In genomic region chrX:73654177-73654576, GRCm38 (mm10) we compare ENCODE assay signal across 7 mouse cellular contexts. TPM values are rescaled to one million over a fixed set of nuclear protein-coding genes. Genes with fewer than 3 reads are reported as not detected.
A peak's percentile ranks its signal among the peaks of the same experiment; 100 is the strongest.
DNase-seq lines count a peak whose midpoint lies in the region; ATAC-seq and TF ChIP-seq lines count a peak whose summit lies in the region.

No protein-coding gene starts in this region.

- peak; percentile 91 for TF ChIP-seq RAD21 in CH12.LX (IDR thresholded peaks at IDR 0.05; ENCODE audit: low read depth, low read length)

- dilution Hi-C loops in CH12.LX (cut with MboI; ENCODE audit: extremely low pct_ligation_motif_present, extremely low pct_unique_long_range_greater_than_20kb, low sequenced_read_pairs): no loop called here

- 9% methylated on average over 6 of the region's 6 CpGs for WGBS in heart, postnatal 0 days
- 18% methylated on average over 6 of the region's 6 CpGs for WGBS in kidney, embryonic 16.5 days

- TF ChIP-seq EP300 in CH12.LX (IDR thresholded peaks at IDR 0.05; ENCODE audit: low read length): no peak
- no peak for TF ChIP-seq EP300 in heart, postnatal 0 days (IDR thresholded peaks at IDR 0.05; ENCODE audit: low read depth)

- no peak for TF ChIP-seq POLR2A in CH12.LX (IDR thresholded peaks at IDR 0.05; ENCODE audit: low read depth, low read length)

- DNase-seq in CH12.LX (ENCODE audit: extremely low read depth): peak; percentile 70
- DNase-seq in R1 (ENCODE audit: low read depth, low spot score): peak; percentile 77
- peak; percentile 51 for DNase-seq in heart, postnatal 0 days (ENCODE audit: low spot score)
- DNase-seq in lung, postnatal 36 days: peak; percentile 74
- peak; percentile 34 for DNase-seq in right cerebral cortex, postnatal 25 days

- no peak overlapping the region for H3K4me3 ChIP-seq in CH12.LX (replicated peaks in 1 of 3; ENCODE audit: low read depth in 2 of 3, low read length in 2 of 3, poor library complexity in 1 of 3)
- H3K4me3 ChIP-seq in heart, postnatal 0 days (ENCODE audit: low read depth, low read length): no peak overlapping the region
- H3K4me3 ChIP-seq in kidney, embryonic 16.5 days (ENCODE audit: low read length): no peak overlapping the region

- no peak overlapping the region for H3K4me2 ChIP-seq in CH12.LX (ENCODE audit: insufficient read depth, low read depth, poor library complexity, severe bottlenecking)
- no peak overlapping the region for H3K4me2 ChIP-seq in heart, postnatal 0 days (ENCODE audit: low read depth, low read length)
- H3K4me2 ChIP-seq in kidney, embryonic 16.5 days (replicated peaks; ENCODE audit: low read depth, low read length): no peak overlapping the region

- H3K9ac ChIP-seq in CH12.LX (ENCODE audit: insufficient read depth, low read depth): no peak overlapping the region
- H3K9ac ChIP-seq in heart, postnatal 0 days (replicated peaks; ENCODE audit: low read depth, low read length): no peak overlapping the region
- no peak overlapping the region for H3K9ac ChIP-seq in kidney, embryonic 16.5 days (replicated peaks; ENCODE audit: low read length)

- H3K27ac ChIP-seq in CH12.LX (ENCODE audit: insufficient read depth, low read depth): no peak overlapping the region
- no peak overlapping the region for H3K27ac ChIP-seq in heart, postnatal 0 days (ENCODE audit: low read depth)
- H3K27ac ChIP-seq in kidney, embryonic 16.5 days (ENCODE audit: low read length): no peak overlapping the region

- no peaks in the 10 kb centered on the region for H3K36me3 ChIP-seq in CH12.LX (replicated peaks in 1 of 2; ENCODE audit: control insufficient read depth in 1 of 2, insufficient read depth in 1 of 2, low read length in 1 of 2)
- no peaks in the 10 kb centered on the region for H3K36me3 ChIP-seq in heart, postnatal 0 days (replicated peaks; ENCODE audit: control insufficient read depth, insufficient read depth, low read length)
- no peaks in the 10 kb centered on the region for H3K36me3 ChIP-seq in kidney, embryonic 16.5 days (ENCODE audit: insufficient read depth, low read length)

- in situ Hi-C loops in CH12.LX (cut with MboI; ENCODE audit: low pct_ligation_motif_present, low pct_unique_long_range_greater_than_20kb, low sequenced_read_pairs): loop anchor here (5.0 to 25.0 kb wide), 2 partner anchors 67 to 642 kb away; no protein-coding TSS in a partner anchor

- peak; percentile 87 for ATAC-seq in common myeloid progenitor, adult 5-6 weeks (replicated peaks; ENCODE audit: low read depth, poor library complexity, severe bottlenecking)
- ATAC-seq in heart, postnatal 0 days (ENCODE audit: insufficient read depth, low read depth): no peak
- ATAC-seq in kidney, embryonic 16.5 days (ENCODE audit: low FRiP score, low TSS enrichment): 0 out of 2 replicates have a peak, but pooled peaks have one; percentile 72

- no peaks in the 10 kb centered on the region for H3K27me3 ChIP-seq in CH12.LX (replicated peaks)
- H3K27me3 ChIP-seq in heart, postnatal 0 days (ENCODE audit: control insufficient read depth, insufficient read depth, low read length): no peaks in the 10 kb centered on the region
- H3K27me3 ChIP-seq in kidney, embryonic 16.5 days (ENCODE audit: insufficient read depth, low read length): peaks cover 9% of the 10 kb centered on the region; the same call in 1 of the 2 replicates

- H3K9me3 ChIP-seq in CH12.LX (replicated peaks; ENCODE audit: low read length): no peaks in the 10 kb centered on the region
- no peaks in the 10 kb centered on the region for H3K9me3 ChIP-seq in heart, postnatal 0 days (replicated peaks; ENCODE audit: control insufficient read depth, low read length)
- H3K9me3 ChIP-seq in kidney, embryonic 16.5 days (ENCODE audit: low read length): no peaks in the 10 kb centered on the region

- H3K4me1 ChIP-seq in CH12.LX (ENCODE audit: control insufficient read depth in 1 of 2, insufficient read depth in 2 of 2): peaks cover 4 to 13% of the 10 kb centered on the region in 2 experiments; a peak in 3 of 4 replicates
- H3K4me1 ChIP-seq in heart, postnatal 0 days (ENCODE audit: control insufficient read depth, insufficient read depth): no peaks in the 10 kb centered on the region
- no peaks in the 10 kb centered on the region for H3K4me1 ChIP-seq in kidney, embryonic 16.5 days (ENCODE audit: insufficient read depth, low read length)

- H3K79me2 ChIP-seq in CH12.LX (replicated peaks; ENCODE audit: control insufficient read depth, extremely low read depth, insufficient read depth, poor library complexity, severe bottlenecking): no peaks in the 10 kb centered on the region

- TF ChIP-seq CTCF in CH12.LX (conservative IDR thresholded peaks at IDR 0.05 in 1 of 2, IDR thresholded peaks at IDR 0.05 in 1 of 2; ENCODE audit: low read depth in 2 of 2, low read length in 2 of 2): peak; percentile 90 to 92
- TF ChIP-seq CTCF in heart, postnatal 0 days (IDR thresholded peaks at IDR 0.05; ENCODE audit: low read depth): peak; percentile 84

TF ChIP-seq in CH12.LX, 34 proteins besides CTCF, POLR2A, EP300 and RAD21:
- TF ChIP-seq ZC3H11A (IDR thresholded peaks at IDR 0.05; ENCODE audit: low read depth, low read length) (peak; percentile 60), KAT2A (IDR thresholded peaks at IDR 0.05; ENCODE audit: insufficient replicate concordance, low read length) (no peak), SMC3 (IDR thresholded peaks at IDR 0.05; ENCODE audit: low read depth, low read length) (peak; percentile 90), BHLHE40 (IDR thresholded peaks at IDR 0.05; ENCODE audit: low read depth, low read length) (no peak)

RNA-seq across cellular contexts. Expression of gene Pnck, which starts 5.7 kb away (rescaled TPM):
- total RNA-seq in CH12.LX (2012; rRNA removed) (not detected in 2 replicates), CH12.LX (2014; rRNA removed) (not detected in 2 replicates)
- not detected in 2 replicates for polyA plus RNA-seq in CH12.LX (2012; ENCODE audit: insufficient read length, low read depth)
- total RNA-seq in common myeloid progenitor, adult 5-6 weeks (2017): 0.18 and 2.0 TPM in 2 replicates
- total RNA-seq in heart, postnatal 0 days (2014; rRNA removed; ENCODE audit: low replicate concordance): 2.7 and 14.8 TPM in 2 replicates
- polyA plus RNA-seq in heart, postnatal 0 days (2015; fragmentation: Nextera tagmentation; extraction: Ambion mirVana): 9.9 and 12.0 TPM in 2 replicates
- polyA plus RNA-seq in kidney, embryonic 16.5 days (2015; fragmentation: Nextera tagmentation; extraction: Ambion mirVana): 15.8 and 20.6 TPM in 2 replicates

RNA-seq across cellular contexts. Expression of gene Dusp9, which starts 15.0 kb away (rescaled TPM):
- 0.17 and 0.29 TPM in 2 replicates for total RNA-seq in CH12.LX (2012; rRNA removed)
- 0.09 and 0.19 TPM in 2 replicates for total RNA-seq in CH12.LX (2014; rRNA removed)
- polyA plus RNA-seq in CH12.LX (2012; ENCODE audit: insufficient read length, low read depth): 0.23 and 0.47 TPM in 2 replicates
- 0.78 and 1.0 TPM in 2 replicates for total RNA-seq in common myeloid progenitor, adult 5-6 weeks (2017)
- total RNA-seq in heart, postnatal 0 days (2014; rRNA removed; ENCODE audit: low replicate concordance): 0.39 and 2.2 TPM in 2 replicates
- 0.12 and 0.19 TPM in 2 replicates for polyA plus RNA-seq in heart, postnatal 0 days (2015; fragmentation: Nextera tagmentation; extraction: Ambion mirVana)
- polyA plus RNA-seq in kidney, embryonic 16.5 days (2015; fragmentation: Nextera tagmentation; extraction: Ambion mirVana): 28.9 and 30.5 TPM in 2 replicates

RNA-seq across cellular contexts. Expression of gene Slc6a8, which starts 18.8 kb away (rescaled TPM):
- 3.2 and 4.2 TPM in 2 replicates for total RNA-seq in CH12.LX (2012; rRNA removed)
- 0.39 and 0.70 TPM in 2 replicates for total RNA-seq in CH12.LX (2014; rRNA removed)
- 1.9 and 2.2 TPM in 2 replicates for polyA plus RNA-seq in CH12.LX (2012; ENCODE audit: insufficient read length, low read depth)
- 0.15 and 0.50 TPM in 2 replicates for total RNA-seq in common myeloid progenitor, adult 5-6 weeks (2017)
- total RNA-seq in heart, postnatal 0 days (2014; rRNA removed; ENCODE audit: low replicate concordance): 99.7 and 138 TPM in 2 replicates
- 11.0 and 11.9 TPM in 2 replicates for polyA plus RNA-seq in heart, postnatal 0 days (2015; fragmentation: Nextera tagmentation; extraction: Ambion mirVana)
- polyA plus RNA-seq in kidney, embryonic 16.5 days (2015; fragmentation: Nextera tagmentation; extraction: Ambion mirVana): 7.0 and 8.7 TPM in 2 replicates

Comparison
In these comparisons a context has a peak if more than half of its experiments do, and no peak if none do; other contexts are left out.
1. RNA of gene Slc6a8, which starts 18.8 kb away (total RNA-seq): 99.7 to 138 TPM in heart, postnatal 0 days; 0.39 to 4.2 TPM in CH12.LX and 0.15 to 0.50 TPM in common myeloid progenitor, adult 5-6 weeks; every median in the first group is over 10 times any median in the second.
2. Peak in every context shown above with its lines, with median percentiles within 50 percentile points of each other: DNase-seq.